Mouse (Mus musculus): ENCODE data around the gene Tnfrsf1a. TPM values are rescaled to one million over a fixed set of nuclear protein-coding genes. Genes with fewer than 3 reads are reported as not detected.
A peak's percentile ranks its signal among the peaks of the same experiment; 100 is the strongest.

Tnfrsf1a gene
- polyA plus RNA-seq, 1 experiment, result 63.6 TPM

GRCm38 (mm10) chr6:125405461-125406382 lies 56.6 kb downstream of the Tnfrsf1a start:
- Histone ChIP-seq H3K4me3 (replicated peaks) (peak overlapping the region; percentile 52), H3K27me3 (replicated peaks) (peaks cover 12% of the 10 kb centered on the region), H3K36me3 (replicated peaks; ENCODE audit: low read length) (no peaks in the 10 kb centered on the region), H3K4me1 (peaks cover 27% of the 10 kb centered on the region), H3K9me3 (peaks cover 10% of the 10 kb centered on the region)
- TF ChIP-seq GATA1 (IDR thresholded peaks at IDR 0.05; ENCODE audit: borderline replicate concordance, low read length) (no peak), FLI1 (IDR thresholded peaks at IDR 0.05; ENCODE audit: low read length) (no peak)

DNA sequence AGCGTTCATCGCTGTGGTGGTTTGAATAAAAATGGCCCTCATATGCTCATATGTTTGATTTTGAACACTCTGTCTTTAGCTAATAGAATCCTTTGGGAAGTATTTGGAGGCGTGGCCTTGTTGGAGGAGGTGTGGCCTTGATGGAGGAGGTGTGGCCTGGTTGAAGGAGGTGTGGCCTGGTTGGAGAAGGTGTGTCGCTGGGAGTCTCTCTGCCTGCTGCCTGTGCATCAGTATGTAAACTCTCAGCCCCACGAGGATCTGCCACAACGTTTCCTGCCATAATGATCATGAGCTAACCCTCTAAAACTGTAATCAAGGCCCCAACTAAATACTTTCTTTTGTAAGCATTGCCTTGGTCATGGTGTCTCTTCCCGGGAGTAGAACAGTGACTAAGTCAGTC lies 58.1 kb downstream of the Tnfrsf1a start:
- no peak overlapping the region for H3K4me3 ChIP-seq (replicated peaks)
- peaks cover 33% of the 10 kb centered on the region for H3K4me1 ChIP-seq
- TF ChIP-seq GATA1 (IDR thresholded peaks at IDR 0.05; ENCODE audit: borderline replicate concordance, low read length) (no peak), FLI1 (IDR thresholded peaks at IDR 0.05; ENCODE audit: low read length) (no peak)
- peaks cover 18% of the 10 kb centered on the region for H3K27me3 ChIP-seq (replicated peaks)
- peaks cover 10% of the 10 kb centered on the region for H3K9me3 ChIP-seq
- H3K36me3 ChIP-seq (replicated peaks; ENCODE audit: low read length), result no peaks in the 10 kb centered on the region

DNA sequence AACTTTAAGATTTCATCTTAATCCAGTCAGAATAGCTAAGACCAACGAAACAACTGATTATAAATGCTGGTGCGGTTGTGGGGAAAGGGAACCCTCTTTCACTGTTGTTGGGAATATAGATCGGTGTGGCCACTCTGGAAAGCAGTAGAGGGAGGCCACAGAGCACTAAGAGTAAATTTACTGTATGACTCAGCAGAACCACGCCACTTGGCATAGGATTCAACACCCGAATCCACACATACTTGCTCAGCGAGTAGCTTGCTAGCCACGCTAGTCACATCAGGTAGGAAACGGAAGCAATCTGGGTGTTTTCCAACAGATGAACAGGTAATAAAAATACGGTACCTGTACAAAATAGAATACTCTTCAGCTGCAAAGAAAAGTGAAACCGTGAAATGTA lies 58.5 kb downstream of the Tnfrsf1a start:
- Histone ChIP-seq H3K27me3 (replicated peaks) (peaks cover 18% of the 10 kb centered on the region), H3K4me3 (replicated peaks) (no peak overlapping the region), H3K9me3 (peaks cover 10% of the 10 kb centered on the region), H3K36me3 (replicated peaks; ENCODE audit: low read length) (no peaks in the 10 kb centered on the region), H3K4me1 (peaks cover 33% of the 10 kb centered on the region)
- TF ChIP-seq FLI1 (IDR thresholded peaks at IDR 0.05; ENCODE audit: low read length) (no peak), GATA1 (IDR thresholded peaks at IDR 0.05; ENCODE audit: borderline replicate concordance, low read length) (no peak)

DNA sequence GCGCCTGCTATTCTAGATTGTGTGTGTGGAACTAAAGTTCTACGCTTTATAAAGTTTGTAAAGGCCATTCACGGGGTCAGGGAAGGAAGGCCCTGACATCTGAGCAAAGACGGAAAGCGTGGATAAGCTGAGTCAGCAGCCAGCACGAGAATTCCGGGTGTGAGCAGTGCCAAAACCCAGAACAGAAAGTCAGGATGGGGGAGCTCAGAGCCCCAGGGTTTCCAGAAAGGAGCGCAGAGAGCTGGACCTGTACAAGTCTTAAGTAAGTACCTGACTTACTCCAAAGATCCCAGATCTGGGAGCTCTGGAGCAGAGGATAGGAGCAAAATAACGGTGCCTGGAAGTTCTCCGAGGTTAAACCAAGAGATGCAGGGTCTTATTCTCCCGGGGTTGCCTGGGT lies 61.4 kb downstream of the Tnfrsf1a start:
- Histone ChIP-seq H3K27me3 (replicated peaks) (peaks cover 25% of the 10 kb centered on the region), H3K36me3 (replicated peaks; ENCODE audit: low read length) (no peaks in the 10 kb centered on the region), H3K4me3 (replicated peaks) (no peak overlapping the region), H3K4me1 (peaks cover 20% of the 10 kb centered on the region), H3K9me3 (peaks cover 10% of the 10 kb centered on the region)
- TF ChIP-seq GATA1 (IDR thresholded peaks at IDR 0.05; ENCODE audit: borderline replicate concordance, low read length) (no peak), FLI1 (IDR thresholded peaks at IDR 0.05; ENCODE audit: low read length) (no peak)

DNA sequence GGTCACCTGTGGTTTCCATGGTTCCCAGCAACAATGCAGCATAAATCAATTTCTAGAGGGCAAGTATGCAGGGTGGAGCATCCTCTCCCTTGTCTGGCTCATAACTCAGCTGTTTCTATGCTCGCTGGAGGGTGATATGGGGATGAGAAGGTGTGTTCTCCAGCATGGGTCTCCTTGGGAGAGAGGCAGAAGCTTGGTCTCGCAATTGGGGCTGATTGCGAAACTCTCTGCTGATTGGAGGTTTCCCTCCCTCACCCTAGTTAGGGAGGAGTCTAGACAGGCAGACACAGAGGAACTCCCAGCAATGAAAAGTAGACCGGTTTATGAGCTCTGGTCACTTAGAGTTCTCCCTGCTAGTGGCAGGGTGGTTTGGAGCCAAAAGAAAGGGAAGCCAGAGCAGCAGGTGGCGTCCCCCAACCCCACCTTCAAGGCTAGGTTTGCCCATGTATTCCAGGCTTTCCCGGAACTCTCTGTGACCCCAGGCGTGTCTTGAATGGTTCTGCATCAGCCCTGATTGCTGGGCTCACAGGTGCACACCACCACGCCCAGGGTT lies 61.9 kb downstream of the Tnfrsf1a start:
- H3K27me3 ChIP-seq (replicated peaks), result peaks cover 25% of the 10 kb centered on the region
- no peak overlapping the region for H3K4me3 ChIP-seq (replicated peaks)
- H3K9me3 ChIP-seq, result peaks cover 10% of the 10 kb centered on the region

DNA sequence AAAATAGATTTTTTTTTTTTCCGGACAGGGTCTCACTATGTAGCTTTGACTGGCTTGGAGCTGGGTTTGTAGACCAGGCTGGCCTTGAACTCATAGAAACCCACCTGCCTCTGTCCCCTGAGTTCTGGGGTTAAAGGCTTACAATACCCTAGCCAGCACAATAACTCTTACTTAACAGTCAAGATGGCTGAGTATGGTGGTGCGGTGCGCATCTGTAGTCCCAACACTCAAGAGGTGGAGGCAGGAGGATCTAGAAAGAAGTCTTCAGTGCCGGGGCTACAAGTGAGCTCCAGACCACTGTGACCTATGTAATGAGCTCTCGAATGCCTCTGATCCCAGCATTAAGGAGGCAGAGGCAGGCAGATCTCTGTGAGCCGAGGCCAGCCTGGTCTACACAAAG lies 62.5 kb downstream of the Tnfrsf1a start:
- Histone ChIP-seq H3K27me3 (replicated peaks) (peaks cover 25% of the 10 kb centered on the region), H3K9me3 (peaks cover 10% of the 10 kb centered on the region), H3K4me3 (replicated peaks) (no peak overlapping the region), H3K4me1 (peaks cover 14% of the 10 kb centered on the region), H3K36me3 (replicated peaks; ENCODE audit: low read length) (no peaks in the 10 kb centered on the region)
- no peak for TF ChIP-seq GATA1 (IDR thresholded peaks at IDR 0.05; ENCODE audit: borderline replicate concordance, low read length)
- no peak for TF ChIP-seq FLI1 (IDR thresholded peaks at IDR 0.05; ENCODE audit: low read length)

More for the DNA sequence above, 61.9 kb downstream of the Tnfrsf1a start:
- Histone ChIP-seq H3K36me3 (replicated peaks; ENCODE audit: low read length) (no peaks in the 10 kb centered on the region), H3K4me1 (peaks cover 14% of the 10 kb centered on the region)
- TF ChIP-seq FLI1 (IDR thresholded peaks at IDR 0.05; ENCODE audit: low read length) (no peak), GATA1 (IDR thresholded peaks at IDR 0.05; ENCODE audit: borderline replicate concordance, low read length) (no peak)

Other genes with a start within 250 kb of the Tnfrsf1a start
- 18.4 and 24.5 TPM in 2 replicates for gene Nop2, start 217.5 kb upstream of the Tnfrsf1a start, polyA plus RNA-seq (2012; ENCODE audit: insufficient read depth, low replicate concordance)
- gene Iffo1, start 204.1 kb upstream of the Tnfrsf1a start, polyA plus RNA-seq (2012; ENCODE audit: insufficient read depth, low replicate concordance), result 20.6 and 36.4 TPM in 2 replicates
- 5,967 and 19,384 TPM in 2 replicates for gene Gapdh, start 182.9 kb upstream of the Tnfrsf1a start, polyA plus RNA-seq (2012; ENCODE audit: insufficient read depth, low replicate concordance)
- 92.0 and 141 TPM in 2 replicates for gene Ncapd2, start 157.7 kb upstream of the Tnfrsf1a start, polyA plus RNA-seq (2012; ENCODE audit: insufficient read depth, low replicate concordance)
- gene Mrpl51, start 157.6 kb upstream of the Tnfrsf1a start, polyA plus RNA-seq (2012; ENCODE audit: insufficient read depth, low replicate concordance), result 68.3 and 124 TPM in 2 replicates
- gene Vamp1, start 133.8 kb upstream of the Tnfrsf1a start, polyA plus RNA-seq (2012; ENCODE audit: insufficient read depth, low replicate concordance), result 1.4 and 1.9 TPM in 2 replicates
- gene Tapbpl, start 117.5 kb upstream of the Tnfrsf1a start, polyA plus RNA-seq (2012; ENCODE audit: insufficient read depth, low replicate concordance), result 4.5 and 6.0 TPM in 2 replicates
- 1.3 TPM in 1 of 2 replicates, not detected in the other for gene Cd27, start 112.4 kb upstream of the Tnfrsf1a start, polyA plus RNA-seq (2012; ENCODE audit: insufficient read depth, low replicate concordance)
- gene Tuba3a, start 63.3 kb upstream of the Tnfrsf1a start, polyA plus RNA-seq (2012; ENCODE audit: insufficient read depth, low replicate concordance), result not detected in 2 replicates
- 41.9 and 48.8 TPM in 2 replicates for gene Ltbr, start 35.5 kb upstream of the Tnfrsf1a start, polyA plus RNA-seq (2012; ENCODE audit: insufficient read depth, low replicate concordance)
- 0.39 TPM in 1 of 2 replicates, not detected in the other for gene Scnn1a, start 28.7 kb upstream of the Tnfrsf1a start, polyA plus RNA-seq (2012; ENCODE audit: insufficient read depth, low replicate concordance)
- gene Plekhg6, start 31.4 kb downstream of the Tnfrsf1a start, polyA plus RNA-seq (2012; ENCODE audit: insufficient read depth, low replicate concordance), result 0.39 TPM in 1 of 2 replicates, not detected in the other
- 24.2 and 52.6 TPM in 2 replicates for gene Cd9, start 145.4 kb downstream of the Tnfrsf1a start, polyA plus RNA-seq (2012; ENCODE audit: insufficient read depth, low replicate concordance)
- gene Vwf, start 197.4 kb downstream of the Tnfrsf1a start, polyA plus RNA-seq (2012; ENCODE audit: insufficient read depth, low replicate concordance), result 331 and 373 TPM in 2 replicates

All from megakaryocyte, embryonic 14.5 days (primary cell).